Mouse (Mus musculus) right cerebral cortex, adult 18-20 months (tissue): ENCODE measurements around the gene Tprn.

Source experiments
- DNase-seq: peaks from one replicate; pipeline ENCODE4 v3.0.0; 2022; ENCODE audit warnings: mixed read lengths

Tprn gene

GRCm38 (mm10) chr2:25267241-25267640 is 4.8 kb downstream of the Tprn start:
- no peak for DNase-seq

GRCm38 (mm10) chr2:25267746-25268309 is 5.4 kb downstream of the Tprn start:
- DNase-seq, result no peak

GRCm38 (mm10) chr2:25271827-25272511 is 9.6 kb downstream of the Tprn start, which contains the start of the genes Ssna1 and Anapc2:
TSS of gene Ssna1 (minus strand) at chr2:25272438.
TSS of gene Anapc2 (plus strand) at chr2:25272478.
- DNase-seq, result peak; percentile 98

GRCm38 (mm10) chr2:25272515-25272914 is 10.1 kb downstream of the Tprn start:
- no peak for DNase-seq

GRCm38 (mm10) chr2:25273010-25273409 is 10.6 kb downstream of the Tprn start:
- DNase-seq, result no peak

GRCm38 (mm10) chr2:25278928-25279882 is 16.8 kb downstream of the Tprn start:
- peak; percentile 75 for DNase-seq

- no peak for DNase-seq
These were observed 23.1 kb downstream of the Tprn start for GRCm38 (mm10) chr2:25285551-25285950.

GRCm38 (mm10) chr2:25286314-25286713 is 23.9 kb downstream of the Tprn start:
- DNase-seq, result no peak

GRCm38 (mm10) chr2:25286837-25287636 is 24.6 kb downstream of the Tprn start:
- no peak for DNase-seq

- DNase-seq, result no peak
These were observed 25.7 kb downstream of the Tprn start, which contains the start of gene Tmem210 for GRCm38 (mm10) chr2:25287927-25288649. TSS of gene Tmem210 (plus strand) at chr2:25288145.

GRCm38 (mm10) chr2:25288734-25289345 is 26.4 kb downstream of the Tprn start:
- DNase-seq, result no peak

- DNase-seq, result no peak
These were observed 27.2 kb downstream of the Tprn start, which contains the start of gene Lrrc26 for GRCm38 (mm10) chr2:25289651-25290050. TSS of gene Lrrc26 (plus strand) at chr2:25289915.

- peak; percentile 79 for DNase-seq
These were observed 27.8 kb downstream of the Tprn start for GRCm38 (mm10) chr2:25290101-25290815.

- no peak for DNase-seq
These were observed 28.4 kb downstream of the Tprn start for GRCm38 (mm10) chr2:25290816-25291130.

- no peak for DNase-seq
These were observed 29.0 kb downstream of the Tprn start for GRCm38 (mm10) chr2:25291184-25292053.

- DNase-seq, result no peak
These were observed 29.7 kb downstream of the Tprn start for GRCm38 (mm10) chr2:25292054-25292544.

GRCm38 (mm10) chr2:25292856-25293255 is 30.4 kb downstream of the Tprn start:
- no peak for DNase-seq

- no peak for DNase-seq
These were observed 31.3 kb downstream of the Tprn start for GRCm38 (mm10) chr2:25293706-25294105.

- DNase-seq, result no peak
These were observed 34.7 kb downstream of the Tprn start for GRCm38 (mm10) chr2:25297093-25297492.
